Mouse (Mus musculus): ENCODE measurements around the gene Dusp11.
"Not testable (repeated sequence)": the region's sequence is repeated elsewhere in the genome, so short reads cannot be mapped to it uniquely, and the experiment has no call there.

The Dusp11 gene

DNA sequence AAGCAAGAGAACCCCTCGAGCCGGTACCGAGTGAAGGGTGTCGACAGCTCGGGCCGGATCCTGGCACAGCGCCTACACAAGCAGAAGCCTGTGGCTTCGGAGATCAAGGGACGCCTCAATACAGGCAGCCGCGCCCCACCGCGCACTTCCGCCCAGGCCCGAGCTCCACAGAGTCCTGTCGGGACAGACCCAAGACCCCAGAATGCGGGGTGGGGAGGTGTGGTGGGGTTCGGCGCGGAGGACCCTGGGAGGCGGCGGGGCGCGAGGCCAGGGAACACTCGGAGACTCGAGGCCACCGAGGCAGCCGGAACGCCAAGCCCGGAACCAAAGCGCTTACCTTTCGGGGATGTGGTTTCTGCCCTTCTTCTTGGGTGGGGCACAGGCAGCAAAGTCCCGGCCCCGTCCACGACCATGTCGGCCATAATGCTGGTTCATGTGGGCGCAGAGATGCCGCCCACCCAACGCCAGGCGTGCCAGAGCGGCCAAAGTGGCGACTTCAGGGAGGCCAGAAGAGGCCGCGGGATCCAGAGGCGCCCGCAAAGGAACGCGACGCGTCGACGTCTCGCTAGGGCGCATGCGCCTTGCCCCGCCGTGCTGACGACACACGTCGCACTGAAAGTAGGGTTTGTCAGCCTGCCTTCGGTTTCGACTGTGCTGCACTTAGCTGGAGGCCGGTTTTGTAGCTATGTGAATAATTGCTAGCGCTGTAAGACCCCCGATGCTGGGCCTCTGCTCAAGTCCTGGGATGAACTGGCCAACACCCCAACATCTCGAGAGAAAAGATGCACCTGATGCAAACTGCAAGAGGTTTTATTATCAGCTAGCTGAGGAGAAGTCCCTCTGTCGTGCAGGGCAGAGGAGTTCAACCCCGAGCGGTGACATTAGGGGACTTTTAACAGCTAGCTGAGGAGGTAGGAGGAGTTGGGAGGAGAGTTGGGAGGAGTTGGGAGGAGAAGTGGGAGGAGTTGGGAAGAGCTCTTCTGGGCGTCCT lies at the start of gene Dusp11:
Gene Dusp11, minus strand, starts transcription at position 567 of the 991 bp plus-strand sequence.
- peak; percentile 88 to 91 for DNase-seq (ENCODE audit: low spot score in 2 of 2)

DNA sequence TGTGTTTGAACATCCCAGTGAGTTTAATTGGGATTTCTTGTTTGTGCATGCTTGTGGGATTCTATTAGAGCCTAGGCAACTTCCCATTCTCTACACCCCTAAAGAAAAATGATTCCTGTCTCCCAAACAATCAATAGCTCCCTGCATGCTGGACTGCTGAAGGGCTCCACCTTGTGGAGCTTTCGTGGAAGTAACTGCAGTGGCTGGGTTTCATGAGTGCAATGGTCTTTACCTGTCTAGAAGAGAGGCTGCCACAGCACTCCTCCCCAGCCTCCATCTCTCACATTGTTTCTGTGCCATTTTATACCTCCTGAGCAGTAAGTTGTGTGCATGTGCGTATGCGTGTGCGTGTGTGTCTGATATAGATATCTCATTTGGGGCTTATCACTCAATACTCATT lies 48.5 kb upstream of the Dusp11 start:
- peak in 1 of 2 experiments; percentile 41 for DNase-seq (ENCODE audit: low spot score in 2 of 2)

GRCm38 (mm10) chr6:86004271-86005148 lies 43.0 kb upstream of the Dusp11 start:
- DNase-seq (ENCODE audit: low spot score in 2 of 2): peak; percentile 54 to 59

DNA sequence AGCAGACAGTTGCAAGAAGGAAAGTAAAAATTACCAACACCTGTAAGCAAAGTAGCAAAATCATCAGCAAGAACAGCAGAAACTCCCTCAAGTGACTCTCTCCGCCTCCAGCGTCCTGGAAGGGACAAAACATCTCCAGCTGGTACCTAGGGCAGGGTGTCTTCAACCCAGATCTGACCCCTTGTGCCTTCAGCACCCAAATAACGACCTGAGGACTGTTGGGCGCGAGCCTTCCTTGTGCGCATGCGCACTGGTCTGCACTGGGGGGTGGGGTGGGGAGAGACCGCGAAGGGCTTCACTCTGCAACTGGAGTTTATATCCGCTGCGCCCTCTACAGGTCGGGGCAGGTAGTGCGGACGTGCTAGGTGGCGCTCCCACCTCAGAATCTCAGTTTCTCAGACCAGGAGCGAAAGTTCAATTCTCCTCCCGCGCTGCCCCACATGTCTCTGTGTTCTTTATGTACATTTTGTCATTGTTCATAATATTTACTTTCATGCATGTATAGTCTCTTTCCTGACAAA lies 42.0 kb upstream of the Dusp11 start:
- no peak for DNase-seq (ENCODE audit: low spot score in 2 of 2)

GRCm38 (mm10) chr6:85990774-85991173 lies 29.3 kb upstream of the Dusp11 start:
- not testable (repeated sequence) for DNase-seq (ENCODE audit: low spot score in 2 of 2)

GRCm38 (mm10) chr6:85989570-85989969 lies 28.1 kb upstream of the Dusp11 start:
- DNase-seq (ENCODE audit: low spot score in 2 of 2): not testable (repeated sequence)

DNA sequence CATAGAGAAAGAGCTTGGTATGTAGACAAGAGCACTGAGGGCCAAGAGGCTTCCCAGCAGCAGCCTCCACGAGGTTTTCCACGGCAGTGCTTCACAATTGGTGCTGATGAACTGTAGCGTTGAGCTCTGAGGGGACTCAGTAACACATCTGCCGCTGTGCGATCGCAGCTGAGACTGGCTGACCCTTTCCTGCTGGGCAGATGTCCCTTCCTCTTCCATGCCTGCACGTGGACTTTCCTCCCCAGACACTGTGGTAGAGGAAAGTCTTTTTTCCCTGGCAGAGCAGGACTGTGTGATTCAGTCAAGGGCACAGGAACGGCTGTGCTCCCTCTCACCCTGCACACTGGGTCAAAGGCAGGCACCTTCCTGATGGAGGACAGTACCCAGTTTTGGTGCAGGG lies 22.9 kb upstream of the Dusp11 start:
- no peak for DNase-seq (ENCODE audit: low spot score in 2 of 2)

DNA sequence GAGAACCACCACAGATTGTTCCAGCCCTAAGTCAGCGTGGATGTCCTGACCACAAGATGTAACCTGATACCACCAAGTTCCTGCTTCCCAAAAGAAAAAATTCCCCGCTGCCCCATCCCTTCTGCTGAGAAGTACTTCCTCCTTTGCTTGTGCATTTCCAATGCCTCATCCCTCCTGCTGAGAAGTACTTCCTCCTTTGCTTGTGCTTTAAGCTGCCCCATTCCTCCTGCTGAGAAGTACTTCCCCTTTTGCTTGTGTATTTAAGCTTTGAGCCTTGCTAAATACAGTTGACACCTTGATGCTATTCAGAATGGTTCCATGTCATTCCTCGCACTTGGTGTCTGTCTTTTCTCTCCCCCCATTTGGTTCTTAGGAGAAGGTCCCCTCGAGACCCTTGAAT lies 17.3 kb upstream of the Dusp11 start:
- DNase-seq (ENCODE audit: low spot score in 2 of 2): not testable (repeated sequence)

- DNase-seq (ENCODE audit: low spot score in 2 of 2): no peak
Observed at GRCm38 (mm10) chr6:85976242-85976641, 14.8 kb upstream of the Dusp11 start.

- no peak for DNase-seq (ENCODE audit: low spot score in 2 of 2)
Observed at GRCm38 (mm10) chr6:85975761-85976160, 14.3 kb upstream of the Dusp11 start.

GRCm38 (mm10) chr6:85974941-85975617 lies 13.6 kb upstream of the Dusp11 start:
- no peak for DNase-seq (ENCODE audit: low spot score in 2 of 2)

- DNase-seq (ENCODE audit: low spot score in 2 of 2): peak in 1 of 2 experiments; percentile 34
Observed at GRCm38 (mm10) chr6:85973336-85973735, 11.9 kb upstream of the Dusp11 start.

- no peak for DNase-seq (ENCODE audit: low spot score in 2 of 2)
Observed at GRCm38 (mm10) chr6:85972699-85973098, 11.2 kb upstream of the Dusp11 start.

DNA sequence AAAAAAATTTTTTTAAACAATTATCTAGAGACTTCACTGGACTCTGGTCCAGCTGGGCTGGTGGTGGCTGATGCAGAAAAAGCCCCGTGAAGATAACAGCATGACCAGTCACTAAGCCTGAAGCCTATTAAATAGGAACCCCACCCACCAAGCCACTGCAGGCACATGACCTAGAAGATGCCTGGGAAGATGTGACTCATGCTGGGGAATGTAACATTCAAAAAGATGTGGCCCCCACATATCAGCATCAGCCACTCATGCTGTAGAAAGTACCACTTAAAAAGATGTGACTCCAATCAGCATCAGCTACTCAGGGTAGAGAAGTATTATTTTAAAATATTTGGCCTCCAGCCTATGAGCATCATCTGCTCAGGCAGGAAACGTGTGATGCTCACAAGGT lies 8.4 kb upstream of the Dusp11 start:
- no peak for DNase-seq (ENCODE audit: low spot score in 2 of 2)

- no peak for DNase-seq (ENCODE audit: low spot score in 2 of 2)
Observed at GRCm38 (mm10) chr6:85966686-85967085, 5.2 kb upstream of the Dusp11 start.

DNA sequence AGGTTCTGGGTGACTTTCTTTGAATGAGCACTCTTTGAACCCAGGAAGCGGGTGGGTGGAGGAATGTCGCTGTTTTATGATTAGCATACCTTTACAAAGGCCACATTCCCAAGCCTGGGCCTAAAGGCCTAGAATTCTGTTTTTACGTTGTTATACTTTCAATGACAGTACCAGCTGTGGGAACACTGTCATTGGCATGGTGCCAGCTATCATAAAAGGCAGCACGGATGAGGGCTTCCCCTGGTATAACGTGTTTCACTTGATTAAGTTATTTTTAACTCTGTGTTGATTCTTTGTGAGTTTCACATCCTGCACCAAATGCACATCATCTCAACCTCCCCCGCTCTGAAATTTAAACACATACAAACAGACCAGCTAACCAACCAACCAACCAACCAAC lies 4.6 kb upstream of the Dusp11 start:
- not testable (repeated sequence) for DNase-seq (ENCODE audit: low spot score in 2 of 2)

DNA sequence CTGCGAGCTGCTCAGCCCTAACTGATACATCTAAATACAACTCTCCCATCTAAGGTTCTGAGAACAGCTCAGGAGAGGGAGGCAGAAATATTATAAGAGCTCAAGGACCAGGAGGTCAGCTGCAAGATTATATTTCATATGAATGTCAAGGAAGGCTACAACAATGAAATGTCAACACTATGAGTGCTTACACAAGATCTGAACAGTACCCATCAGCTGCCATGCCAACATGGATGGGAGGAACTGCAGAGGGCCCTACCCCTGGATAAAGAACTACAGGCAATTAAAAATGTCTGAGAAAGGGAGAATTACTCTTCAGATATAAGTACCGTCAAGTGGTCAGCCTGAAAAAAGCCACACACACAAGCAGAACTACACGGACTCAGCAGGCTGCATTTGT lies 3.9 kb downstream of the Dusp11 start:
- DNase-seq (ENCODE audit: low spot score in 2 of 2): no peak

- DNase-seq (ENCODE audit: low spot score in 2 of 2): no peak
Observed at GRCm38 (mm10) chr6:85948549-85948948, 12.9 kb downstream of the Dusp11 start.

DNA sequence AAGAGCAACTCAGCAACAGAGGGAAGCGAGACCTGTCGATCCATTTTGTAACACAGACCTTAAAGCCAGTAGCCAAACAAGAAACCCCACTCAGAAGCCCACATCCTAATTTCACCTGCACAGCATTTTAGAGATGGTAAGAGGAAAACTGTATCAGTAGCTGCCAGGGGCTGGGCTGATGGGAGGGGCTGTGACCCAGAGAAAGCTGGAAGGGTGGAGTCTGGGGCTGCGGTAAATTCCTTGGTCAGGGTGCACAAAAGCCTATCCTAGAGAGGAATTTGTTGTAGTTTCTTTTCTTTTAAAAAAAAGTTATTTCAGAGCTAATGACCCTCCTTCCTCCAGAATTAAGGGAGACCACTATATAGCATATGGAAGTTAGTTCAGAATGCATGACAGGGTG lies 19.0 kb downstream of the Dusp11 start:
- no peak for DNase-seq (ENCODE audit: low spot score in 2 of 2)

DNA sequence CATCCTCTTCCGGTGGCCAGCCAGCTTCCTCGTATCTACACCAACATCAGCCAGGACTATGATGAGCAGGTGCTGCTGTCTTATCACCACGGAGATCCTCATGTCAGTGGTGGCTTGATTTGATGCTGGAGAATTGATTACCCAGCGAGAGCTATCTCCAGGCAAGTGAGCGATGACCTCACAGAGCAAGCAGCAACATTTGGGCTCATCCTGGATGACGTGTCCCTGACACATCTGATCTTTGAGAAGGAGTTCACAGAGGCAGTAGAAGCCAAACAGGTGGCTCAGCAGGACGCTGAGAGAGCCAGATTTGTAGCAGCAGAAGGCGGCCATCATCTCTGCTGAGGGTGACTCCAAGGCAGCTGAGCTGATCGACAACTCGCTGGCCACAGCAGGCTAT lies 22.8 kb downstream of the Dusp11 start:
- DNase-seq (ENCODE audit: low spot score in 2 of 2): no peak

Measured in right cerebral cortex, postnatal 36 days (tissue).